Mouse (Mus musculus) G1E (cell line): ENCODE measurements around the gene Abhd17a.

ENCODE experiments used
- CTCF ChIP-seq: IDR thresholded peaks from 2 replicates; pipeline ENCODE4 v1.5.1; 2012; ENCODE audit warnings: low read depth, low read length, inconsistent platforms, mixed read lengths
- POLR2AphosphoS5 ChIP-seq: IDR thresholded peaks from 2 replicates; pipeline ENCODE4 v1.6.1; 2012; ENCODE audit warnings: low read depth, low read length, inconsistent platforms; ENCODE audit not compliant: insufficient replicate concordance

DNA sequence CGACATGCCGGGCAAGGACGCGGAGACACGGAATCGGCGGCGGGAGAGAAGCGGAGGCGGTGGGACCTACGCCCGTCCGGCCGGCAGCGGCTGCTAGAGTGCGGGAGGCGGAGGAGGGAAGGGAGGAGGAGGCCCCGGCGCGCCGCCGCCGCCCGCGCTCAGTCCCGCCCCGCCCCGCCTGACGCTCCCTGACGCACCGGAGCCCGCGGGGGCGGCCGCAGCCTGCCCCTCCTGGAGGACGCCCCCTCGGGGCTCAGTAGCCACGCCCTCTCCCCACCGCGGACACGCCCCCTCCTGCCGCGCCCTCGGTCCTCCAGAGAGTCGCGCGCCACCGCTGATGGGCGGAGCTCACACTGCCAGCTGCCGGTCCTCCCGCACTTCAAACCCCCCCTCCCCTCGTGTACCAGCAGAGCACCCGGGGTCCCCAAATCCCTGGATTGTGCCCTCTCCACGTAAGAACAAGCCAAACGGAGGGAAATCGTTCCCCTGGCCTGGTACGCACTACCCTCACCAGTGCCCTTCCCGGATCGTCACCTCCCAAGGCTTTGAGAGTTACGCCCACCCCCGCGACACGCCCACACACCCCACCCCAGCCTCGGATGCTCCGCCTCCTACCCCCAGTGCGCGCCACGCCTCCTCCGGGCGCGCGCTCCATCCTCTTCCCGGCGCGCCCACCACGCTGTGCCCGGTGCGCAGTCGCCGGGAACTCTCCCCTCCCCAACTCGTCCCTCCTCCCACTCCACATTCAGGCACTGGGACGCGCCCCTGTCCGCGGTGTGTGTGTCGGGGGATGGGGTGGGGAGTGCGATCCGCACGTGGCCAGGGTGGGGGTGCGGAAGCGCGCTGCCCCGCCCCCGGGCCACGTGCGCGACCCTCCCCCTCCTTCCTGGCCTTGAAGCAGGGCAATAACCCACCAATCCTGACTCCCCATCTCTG, 12.7 kb downstream of the Abhd17a start, which contains the start of gene Klf16:
- TF ChIP-seq POLR2AphosphoS5 (no peak), CTCF (no peak)
